Mouse (Mus musculus): ENCODE measurements around the gene Mif. TPM values are rescaled to one million over a fixed set of nuclear protein-coding genes. Genes with fewer than 3 reads are reported as not detected.

Gene Mif
- polyA plus RNA-seq (2012; ENCODE audit: low replicate concordance) = 481 and 626 TPM in 2 replicates

GRCm38 (mm10) chr10:75859786-75860470 lies at the start of gene Mif:
TSS of gene Mif (minus strand) at chr10:75860240.

GRCm38 (mm10) chr10:75893089-75893750 lies 33.2 kb upstream of the Mif start, which contains the start of gene Derl3:
TSS of gene Derl3 (plus strand) at chr10:75893413.

GRCm38 (mm10) chr10:75837248-75837759 lies 22.7 kb downstream of the Mif start, which contains the start of gene Gstt2:
TSS of gene Gstt2 (minus strand) at chr10:75837424.

GRCm38 (mm10) chr10:75822443-75822842 lies 37.6 kb downstream of the Mif start, which contains the start of gene Gstt4:
TSS of gene Gstt4 (minus strand) at chr10:75822543.

Other genes starting within 250 kb of the Mif start
- 1.5 and 3.0 TPM in 2 replicates for gene Susd2, start 216.2 kb downstream of the Mif start, polyA plus RNA-seq (2012; ENCODE audit: low replicate concordance)
- gene Cabin1, start 95.9 kb downstream of the Mif start, polyA plus RNA-seq (2012; ENCODE audit: low replicate concordance) = 92.4 and 95.9 TPM in 2 replicates
- gene Ddt, start 86.8 kb downstream of the Mif start, polyA plus RNA-seq (2012; ENCODE audit: low replicate concordance) = 6.1 and 31.5 TPM in 2 replicates
- not detected in 2 replicates for gene Gm20441, start 79.3 kb downstream of the Mif start, polyA plus RNA-seq (2012; ENCODE audit: low replicate concordance)
- gene Gstt3, start 78.8 kb downstream of the Mif start, polyA plus RNA-seq (2012; ENCODE audit: low replicate concordance) = 0.27 and 0.55 TPM in 2 replicates
- 0.18 and 1.6 TPM in 2 replicates for gene Gstt1, start 61.7 kb downstream of the Mif start, polyA plus RNA-seq (2012; ENCODE audit: low replicate concordance)
- not detected in 2 replicates for gene Gstt4, start 37.7 kb downstream of the Mif start, polyA plus RNA-seq (2012; ENCODE audit: low replicate concordance)
- gene Gstt2, start 22.8 kb downstream of the Mif start, polyA plus RNA-seq (2012; ENCODE audit: low replicate concordance) = 3.1 and 4.5 TPM in 2 replicates
- 98.4 and 350 TPM in 2 replicates for gene Derl3, start 33.2 kb upstream of the Mif start, polyA plus RNA-seq (2012; ENCODE audit: low replicate concordance)
- gene Smarcb1, start 61.4 kb upstream of the Mif start, polyA plus RNA-seq (2012; ENCODE audit: low replicate concordance) = 301 and 413 TPM in 2 replicates
- gene Chchd10, start 72.9 kb upstream of the Mif start, polyA plus RNA-seq (2012; ENCODE audit: low replicate concordance) = 474 and 1,050 TPM in 2 replicates
- gene Mmp11, start 76.3 kb upstream of the Mif start, polyA plus RNA-seq (2012; ENCODE audit: low replicate concordance) = 0.56 and 0.94 TPM in 2 replicates
- 2.3 and 3.0 TPM in 2 replicates for gene Gm867, start 80.4 kb upstream of the Mif start, polyA plus RNA-seq (2012; ENCODE audit: low replicate concordance)
- 1.2 and 1.8 TPM in 2 replicates for gene Vpreb3, start 82.8 kb upstream of the Mif start, polyA plus RNA-seq (2012; ENCODE audit: low replicate concordance)
- not detected in 2 replicates for gene Gm5134, start 94.3 kb upstream of the Mif start, polyA plus RNA-seq (2012; ENCODE audit: low replicate concordance)
- gene Zfp280b, start 172.4 kb upstream of the Mif start, polyA plus RNA-seq (2012; ENCODE audit: low replicate concordance) = 2.5 and 8.6 TPM in 2 replicates